Mouse (Mus musculus): Measurements from ENCODE around the gene Tomm20l. TPM values are rescaled to one million over a fixed set of nuclear protein-coding genes. Genes with fewer than 3 reads are reported as not detected.

The Tomm20l gene
- polyA plus RNA-seq, 1 experiment from 2014 or later = not detected

DNA sequence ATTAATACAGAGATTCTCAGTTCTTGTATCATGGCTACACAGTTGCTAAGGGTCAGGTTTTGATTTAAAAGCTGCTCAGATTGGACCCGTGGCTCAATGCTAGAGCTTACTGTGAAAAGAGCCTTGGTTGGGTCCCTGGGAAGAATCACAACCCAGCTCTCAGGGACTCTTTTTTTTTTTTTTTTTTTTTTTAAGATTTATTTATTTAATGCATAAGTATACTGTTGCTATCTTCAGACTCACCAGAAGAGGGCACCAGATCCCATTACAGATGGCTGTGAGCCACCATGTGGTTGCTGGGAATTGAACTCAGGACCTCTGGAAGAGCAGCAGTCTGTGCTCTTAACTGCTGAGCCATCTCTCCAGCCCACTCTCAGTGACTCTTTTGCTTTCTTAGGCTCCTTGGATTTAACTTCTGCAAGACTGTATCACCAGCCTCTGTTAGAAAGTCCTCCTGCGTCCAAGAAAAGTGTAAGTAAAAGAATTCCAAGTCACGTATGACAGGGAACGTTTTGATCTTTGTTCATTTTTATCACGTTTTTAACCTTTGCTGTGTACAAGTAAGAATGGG lies 28.1 kb downstream of the Tomm20l start:
- 80% methylated on average over 5 of the region's 5 CpGs for WGBS
- Histone ChIP-seq H3K9ac (ENCODE audit: low read length) (no peak overlapping the region), H3K4me3 (ENCODE audit: low read depth, low read length) (no peak overlapping the region), H3K4me2 (ENCODE audit: low read depth, low read length, severe bottlenecking) (no peak overlapping the region), H3K9me3 (ENCODE audit: control insufficient read depth, low read length) (no peaks in the 10 kb centered on the region), H3K36me3 (ENCODE audit: control insufficient read depth, insufficient read depth, low read length) (peaks cover 5% of the 10 kb centered on the region; the same call in 1 of the 2 replicates), H3K27me3 (ENCODE audit: control insufficient read depth, insufficient read depth, low read length) (no peaks in the 10 kb centered on the region), H3K27ac (ENCODE audit: low read depth, low read length) (no peak overlapping the region), H3K4me1 (replicated peaks; ENCODE audit: control insufficient read depth, insufficient read depth, low read length) (peaks cover 2% of the 10 kb centered on the region; the same call in 1 of the 2 replicates)
- ATAC-seq (replicated peaks; ENCODE audit: low FRiP score) (no peak), DNase-seq (ENCODE audit: low spot score) (no peak)

DNA sequence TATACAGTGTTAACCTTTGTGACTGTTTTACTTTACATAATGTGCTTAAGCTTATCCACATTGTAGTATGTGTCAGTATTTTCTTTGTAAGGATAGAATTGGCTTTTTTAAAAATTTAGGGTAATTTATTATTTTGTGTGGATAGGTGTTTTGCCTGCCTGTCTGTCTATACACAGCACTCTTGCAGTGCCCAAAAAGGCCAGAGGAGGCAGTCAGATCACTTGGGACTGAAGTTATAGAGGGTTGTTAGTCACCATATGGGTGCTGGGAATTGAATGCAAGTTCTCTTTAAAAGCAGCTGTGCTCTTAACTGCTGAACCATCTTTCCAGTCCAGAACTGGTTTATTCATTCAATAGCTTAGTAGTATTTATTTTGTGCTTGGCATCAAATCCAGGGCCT lies 30.0 kb downstream of the Tomm20l start:
- Histone ChIP-seq H3K36me3 (ENCODE audit: control insufficient read depth, insufficient read depth, low read length) (peaks cover 5% of the 10 kb centered on the region; the same call in 1 of the 2 replicates), H3K27ac (ENCODE audit: low read depth, low read length) (no peak overlapping the region), H3K9me3 (ENCODE audit: control insufficient read depth, low read length) (no peaks in the 10 kb centered on the region), H3K9ac (ENCODE audit: low read length) (no peak overlapping the region), H3K27me3 (ENCODE audit: control insufficient read depth, insufficient read depth, low read length) (no peaks in the 10 kb centered on the region), H3K4me1 (replicated peaks; ENCODE audit: control insufficient read depth, insufficient read depth, low read length) (peaks cover 2% of the 10 kb centered on the region; the same call in 1 of the 2 replicates), H3K4me2 (ENCODE audit: low read depth, low read length, severe bottlenecking) (no peak overlapping the region), H3K4me3 (ENCODE audit: low read depth, low read length) (no peak overlapping the region)
- ATAC-seq (replicated peaks; ENCODE audit: low FRiP score) (no peak), DNase-seq (ENCODE audit: low spot score) (no peak)

DNA sequence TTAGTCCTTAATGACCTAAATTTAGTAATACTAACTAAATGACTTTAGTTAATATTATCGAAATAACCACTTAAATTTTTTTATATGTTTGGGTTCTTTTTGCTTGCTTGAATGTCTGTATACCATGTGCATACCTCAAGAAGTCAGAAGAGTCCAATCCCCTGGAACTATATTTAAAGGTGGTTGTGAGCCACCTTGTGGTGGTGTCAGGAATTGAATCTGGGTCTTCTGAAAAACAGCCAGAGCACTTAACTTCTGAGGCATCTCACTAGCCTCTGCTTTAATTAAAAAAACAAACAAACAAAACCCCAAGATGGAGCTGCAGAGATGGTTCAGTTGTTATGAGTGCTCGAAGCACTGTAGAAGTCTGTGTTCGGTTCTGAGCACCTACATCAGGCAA lies 36.4 kb downstream of the Tomm20l start:
- ATAC-seq (replicated peaks; ENCODE audit: low FRiP score) (no peak), DNase-seq (ENCODE audit: low spot score) (no peak)
- Histone ChIP-seq H3K36me3 (ENCODE audit: control insufficient read depth, insufficient read depth, low read length) (peaks cover 7% of the 10 kb centered on the region; the same call in 1 of the 2 replicates), H3K4me1 (replicated peaks; ENCODE audit: control insufficient read depth, insufficient read depth, low read length) (no peaks in the 10 kb centered on the region), H3K9me3 (ENCODE audit: control insufficient read depth, low read length) (no peaks in the 10 kb centered on the region), H3K4me2 (ENCODE audit: low read depth, low read length, severe bottlenecking) (no peak overlapping the region), H3K27ac (ENCODE audit: low read depth, low read length) (no peak overlapping the region), H3K27me3 (ENCODE audit: control insufficient read depth, insufficient read depth, low read length) (no peaks in the 10 kb centered on the region), H3K4me3 (ENCODE audit: low read depth, low read length) (no peak overlapping the region), H3K9ac (ENCODE audit: low read length) (no peak overlapping the region)
- WGBS = 86% methylated on average over 3 of the region's 3 CpGs

DNA sequence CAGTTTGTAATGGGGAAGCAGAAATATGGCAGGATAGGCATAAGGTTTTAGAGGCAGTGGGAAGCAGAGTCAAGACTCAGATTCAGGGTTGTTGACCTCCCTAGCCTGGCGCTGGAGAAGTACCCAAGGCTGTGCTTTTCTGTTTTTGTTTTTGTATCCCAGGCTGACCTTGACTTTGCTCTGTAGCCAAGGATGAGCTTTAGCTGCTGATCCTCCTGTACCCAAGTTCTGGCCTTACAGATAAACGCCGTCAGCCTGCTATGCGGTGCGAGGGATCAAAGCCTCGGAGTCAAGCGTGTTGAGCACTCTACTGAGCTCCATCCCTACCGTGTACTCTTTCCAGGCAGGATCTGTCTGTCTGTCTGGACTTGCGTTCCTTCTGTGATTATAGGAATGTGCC lies 37.6 kb downstream of the Tomm20l start:
- Histone ChIP-seq H3K4me2 (ENCODE audit: low read depth, low read length, severe bottlenecking) (no peak overlapping the region), H3K4me1 (replicated peaks; ENCODE audit: control insufficient read depth, insufficient read depth, low read length) (no peaks in the 10 kb centered on the region), H3K36me3 (ENCODE audit: control insufficient read depth, insufficient read depth, low read length) (peaks cover 7% of the 10 kb centered on the region; the same call in 1 of the 2 replicates), H3K27me3 (ENCODE audit: control insufficient read depth, insufficient read depth, low read length) (no peaks in the 10 kb centered on the region), H3K27ac (ENCODE audit: low read depth, low read length) (no peak overlapping the region), H3K4me3 (ENCODE audit: low read depth, low read length) (no peak overlapping the region), H3K9me3 (ENCODE audit: control insufficient read depth, low read length) (no peaks in the 10 kb centered on the region), H3K9ac (ENCODE audit: low read length) (no peak overlapping the region)
- ATAC-seq (replicated peaks; ENCODE audit: low FRiP score) (no peak), DNase-seq (ENCODE audit: low spot score) (no peak)
- over 99% methylated on average over 9 of the region's 9 CpGs for WGBS

DNA sequence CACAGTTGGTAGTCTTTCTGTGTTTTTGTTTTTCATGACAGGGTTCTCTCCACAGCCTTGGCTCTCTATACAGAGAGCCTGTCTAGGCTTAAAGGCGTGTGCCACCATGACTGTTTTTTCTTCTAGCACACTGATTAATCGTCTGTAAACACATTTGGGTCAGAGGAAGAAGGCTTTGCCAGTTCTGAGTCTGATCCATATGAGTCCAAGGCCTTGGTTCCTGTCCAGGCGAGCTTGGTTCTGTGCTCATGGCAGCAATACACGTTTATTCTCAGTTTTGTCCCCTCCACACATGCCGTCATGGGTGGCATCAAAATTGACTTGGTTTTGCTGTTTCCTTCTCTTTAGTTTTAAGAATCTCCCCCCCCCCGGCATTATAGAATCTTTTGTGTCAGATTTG lies 38.2 kb downstream of the Tomm20l start:
- DNase-seq (ENCODE audit: low spot score) = no peak
- ATAC-seq (replicated peaks; ENCODE audit: low FRiP score) = no peak
- no peaks in the 10 kb centered on the region for H3K27me3 ChIP-seq (ENCODE audit: control insufficient read depth, insufficient read depth, low read length)
- H3K4me1 ChIP-seq (replicated peaks; ENCODE audit: control insufficient read depth, insufficient read depth, low read length) = no peaks in the 10 kb centered on the region
- no peak overlapping the region for H3K4me3 ChIP-seq (ENCODE audit: low read depth, low read length)
- no peak overlapping the region for H3K4me2 ChIP-seq (ENCODE audit: low read depth, low read length, severe bottlenecking)
- peaks cover 7% of the 10 kb centered on the region; the same call in 1 of the 2 replicates for H3K36me3 ChIP-seq (ENCODE audit: control insufficient read depth, insufficient read depth, low read length)
- H3K9ac ChIP-seq (ENCODE audit: low read length) = no peak overlapping the region
- H3K9me3 ChIP-seq (ENCODE audit: control insufficient read depth, low read length) = no peaks in the 10 kb centered on the region
- no peak overlapping the region for H3K27ac ChIP-seq (ENCODE audit: low read depth, low read length)
- WGBS = 93% methylated on average over 6 of the region's 6 CpGs

DNA sequence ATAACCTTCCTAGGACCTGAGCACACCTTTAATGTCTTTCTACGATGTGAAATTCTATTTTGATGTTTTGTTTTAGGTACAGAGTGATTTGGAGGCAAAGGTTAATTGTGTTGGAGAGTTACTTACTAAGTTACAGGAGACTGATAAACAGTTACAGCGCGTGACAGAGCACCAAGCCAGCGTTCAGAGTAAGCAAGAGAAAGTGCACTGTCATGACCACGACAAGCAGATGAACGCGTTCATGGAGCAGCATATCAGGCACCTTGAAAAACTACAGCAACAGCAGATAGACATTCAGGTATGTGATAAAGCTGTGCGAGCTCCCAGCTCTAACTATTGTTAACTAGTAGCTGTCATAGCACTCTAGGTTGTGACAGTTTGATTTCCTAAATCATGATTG lies 38.9 kb downstream of the Tomm20l start:
- ATAC-seq (replicated peaks; ENCODE audit: low FRiP score) = no peak
- Histone ChIP-seq H3K9me3 (ENCODE audit: control insufficient read depth, low read length) (no peaks in the 10 kb centered on the region), H3K9ac (ENCODE audit: low read length) (no peak overlapping the region), H3K27me3 (ENCODE audit: control insufficient read depth, insufficient read depth, low read length) (no peaks in the 10 kb centered on the region), H3K4me2 (ENCODE audit: low read depth, low read length, severe bottlenecking) (no peak overlapping the region), H3K4me3 (ENCODE audit: low read depth, low read length) (no peak overlapping the region), H3K27ac (ENCODE audit: low read depth, low read length) (no peak overlapping the region), H3K4me1 (replicated peaks; ENCODE audit: control insufficient read depth, insufficient read depth, low read length) (no peaks in the 10 kb centered on the region), H3K36me3 (ENCODE audit: control insufficient read depth, insufficient read depth, low read length) (peaks cover 10% of the 10 kb centered on the region; the same call in 1 of the 2 replicates)
- 94% methylated on average over 8 of the region's 8 CpGs for WGBS
- DNase-seq (ENCODE audit: low spot score) = no peak

DNA sequence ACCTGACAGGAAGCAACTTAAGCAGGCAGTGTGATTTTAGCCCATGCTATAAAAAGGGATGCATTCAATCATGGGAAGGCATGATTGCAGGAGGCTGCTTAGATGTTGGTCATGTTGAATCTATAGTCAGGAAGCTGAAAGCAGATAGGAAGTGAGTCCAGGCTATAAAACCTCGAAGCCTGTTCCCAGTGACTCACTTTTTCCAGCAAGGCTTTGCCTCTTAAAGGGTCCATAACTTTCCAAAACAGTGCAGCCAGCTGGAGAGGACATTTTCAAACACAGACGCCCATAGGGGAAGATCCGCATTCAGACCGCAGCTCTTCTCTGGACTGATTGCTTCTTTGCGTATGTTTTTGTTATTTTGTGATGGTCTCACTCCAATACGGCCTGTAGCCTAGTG lies 43.8 kb downstream of the Tomm20l start:
- 94% methylated on average over 6 of the region's 6 CpGs for WGBS
- Histone ChIP-seq H3K27ac (ENCODE audit: low read depth, low read length) (no peak overlapping the region), H3K4me1 (replicated peaks; ENCODE audit: control insufficient read depth, insufficient read depth, low read length) (no peaks in the 10 kb centered on the region), H3K36me3 (ENCODE audit: control insufficient read depth, insufficient read depth, low read length) (peaks cover 12% of the 10 kb centered on the region; the same call in 1 of the 2 replicates), H3K4me2 (ENCODE audit: low read depth, low read length, severe bottlenecking) (no peak overlapping the region), H3K4me3 (ENCODE audit: low read depth, low read length) (no peak overlapping the region), H3K9ac (ENCODE audit: low read length) (no peak overlapping the region), H3K27me3 (ENCODE audit: control insufficient read depth, insufficient read depth, low read length) (no peaks in the 10 kb centered on the region), H3K9me3 (ENCODE audit: control insufficient read depth, low read length) (no peaks in the 10 kb centered on the region)
- ATAC-seq (replicated peaks; ENCODE audit: low FRiP score) = no peak
- DNase-seq (ENCODE audit: low spot score) = no peak

DNA sequence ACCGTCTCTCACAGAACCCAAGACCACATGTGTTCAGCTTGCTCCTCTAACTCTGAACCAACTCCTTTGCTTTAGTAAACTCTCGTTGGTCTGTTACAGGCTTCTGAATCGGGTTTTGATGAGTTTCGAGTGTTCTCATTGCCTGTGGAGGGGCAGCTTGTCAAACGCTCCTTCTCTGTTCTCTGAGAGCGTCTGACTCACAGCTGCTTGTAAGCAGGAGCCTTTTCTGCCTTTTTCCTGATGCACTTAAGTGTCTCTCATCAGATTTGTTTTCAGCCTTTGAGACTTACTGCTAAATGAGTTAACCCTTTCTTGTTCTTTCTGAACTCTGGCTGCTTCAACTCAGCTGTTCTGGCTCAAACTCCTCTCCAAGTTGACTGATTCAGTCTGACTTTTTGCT lies 46.7 kb downstream of the Tomm20l start:
- no peak overlapping the region for H3K4me3 ChIP-seq (ENCODE audit: low read depth, low read length)
- H3K9me3 ChIP-seq (ENCODE audit: control insufficient read depth, low read length) = no peaks in the 10 kb centered on the region
- 87% methylated on average over 6 of the region's 6 CpGs for WGBS
- ATAC-seq (replicated peaks; ENCODE audit: low FRiP score) (no peak), DNase-seq (ENCODE audit: low spot score) (no peak)
- H3K4me2 ChIP-seq (ENCODE audit: low read depth, low read length, severe bottlenecking) = no peak overlapping the region
- no peak overlapping the region for H3K27ac ChIP-seq (ENCODE audit: low read depth, low read length)
- no peaks in the 10 kb centered on the region for H3K4me1 ChIP-seq (replicated peaks; ENCODE audit: control insufficient read depth, insufficient read depth, low read length)
- H3K27me3 ChIP-seq (ENCODE audit: control insufficient read depth, insufficient read depth, low read length) = no peaks in the 10 kb centered on the region
- peaks cover 17% of the 10 kb centered on the region for H3K36me3 ChIP-seq (ENCODE audit: control insufficient read depth, insufficient read depth, low read length)
- no peak overlapping the region for H3K9ac ChIP-seq (ENCODE audit: low read length)

DNA sequence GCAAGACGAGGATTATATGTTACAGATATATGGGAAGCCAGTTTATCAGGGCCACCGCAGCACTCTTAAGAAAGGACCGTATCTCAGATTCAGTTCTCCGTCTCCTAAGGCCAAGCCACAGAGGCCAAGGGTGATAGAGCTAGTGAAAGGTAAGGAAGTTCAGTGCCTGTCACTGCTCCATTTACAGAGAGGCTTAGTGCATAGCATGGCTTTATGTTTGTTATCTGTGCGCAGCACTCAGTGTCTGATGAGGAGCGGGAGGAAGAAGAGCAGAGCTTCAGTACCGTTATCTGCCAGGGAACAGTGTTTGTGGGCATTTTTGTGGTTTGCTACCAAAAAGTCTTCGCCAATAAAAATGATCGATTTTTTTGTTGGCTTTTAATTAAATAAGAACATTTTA lies 53.2 kb downstream of the Tomm20l start:
- Histone ChIP-seq H3K9ac (ENCODE audit: low read length) (no peak overlapping the region), H3K9me3 (ENCODE audit: control insufficient read depth, low read length) (no peaks in the 10 kb centered on the region), H3K4me1 (replicated peaks; ENCODE audit: control insufficient read depth, insufficient read depth, low read length) (no peaks in the 10 kb centered on the region), H3K27ac (ENCODE audit: low read depth, low read length) (no peak overlapping the region), H3K4me3 (ENCODE audit: low read depth, low read length) (no peak overlapping the region), H3K4me2 (ENCODE audit: low read depth, low read length, severe bottlenecking) (no peak overlapping the region), H3K36me3 (ENCODE audit: control insufficient read depth, insufficient read depth, low read length) (peaks cover 6% of the 10 kb centered on the region), H3K27me3 (ENCODE audit: control insufficient read depth, insufficient read depth, low read length) (no peaks in the 10 kb centered on the region)
- DNase-seq (ENCODE audit: low spot score) = no peak
- 93% methylated on average over 9 of the region's 9 CpGs for WGBS
- ATAC-seq (replicated peaks; ENCODE audit: low FRiP score) = no peak
